Mouse (Mus musculus) limb, embryonic 11.5 days (tissue): ENCODE measurements at regions not wholly inside any gene's neighbourhood (a gene's known extent, or its start where the extent isn't known, plus 50 kb on each side); places are given as distances from the start of the nearest gene placed in this dataset.

Experiments
- ATAC-seq: fragments of 200-750 bp; cut with Nextera tagmentation; 2 replicates; pipeline ENCODE4 v1.8.0; 2017; ENCODE audit warnings: low read depth; ENCODE audit not compliant: insufficient number of reproducible peaks, low FRiP score, low TSS enrichment
- DNase-seq: peaks from one replicate; pipeline ENCODE4 v3.0.0-alpha.2; 2015; ENCODE audit warnings: low spot score
- H3K27ac ChIP-seq: fragments of 300-500 bp; sonication (generic); replicated peaks from 2 replicates; pipeline ENCODE4 v1.5.1; 2014; ENCODE audit warnings: low read depth, mild to moderate bottlenecking, low read length
- H3K27me3 ChIP-seq: fragments of 300-500 bp; sonication (generic); 2 replicates; pipeline ENCODE4 v1.6.1; 2014; ENCODE audit warnings: mild to moderate bottlenecking, low read length, mixed read lengths; ENCODE audit not compliant: control insufficient read depth, insufficient read depth
- H3K36me3 ChIP-seq: fragments of 300-500 bp; sonication (generic); 2 replicates; pipeline ENCODE4 v1.6.1; 2014; ENCODE audit warnings: mild to moderate bottlenecking, low read length, moderate library complexity, mixed read lengths; ENCODE audit not compliant: control insufficient read depth, insufficient read depth
- H3K4me1 ChIP-seq: fragments of 300-500 bp; sonication (generic); 2 replicates; pipeline ENCODE4 v1.6.1; 2014; ENCODE audit warnings: low read length, mixed read lengths; ENCODE audit not compliant: control insufficient read depth, insufficient read depth
- H3K4me2 ChIP-seq: fragments of 300-500 bp; sonication (generic); 2 replicates; pipeline ENCODE4 v1.6.1; 2014; ENCODE audit warnings: low read depth, mild to moderate bottlenecking, moderate library complexity; ENCODE audit not compliant: severe bottlenecking
- H3K4me3 ChIP-seq: fragments of 300-500 bp; sonication (generic); 2 replicates; pipeline ENCODE4 v1.5.1; 2014; ENCODE audit warnings: low read depth, low read length
- H3K9ac ChIP-seq: fragments of 300-500 bp; sonication (generic); 2 replicates; pipeline ENCODE4 v1.6.1; 2014; ENCODE audit warnings: mild to moderate bottlenecking, low read length
- H3K9me3 ChIP-seq: fragments of 300-500 bp; sonication (generic); 2 replicates; pipeline ENCODE4 v1.6.1; 2016; ENCODE audit warnings: low read length; ENCODE audit not compliant: control insufficient read depth
- WGBS: fragments of 180-500 bp; shearing (Covaris S2); extraction: QIAGEN DNeasy Blood & Tissue Kit; methylation state at CpG from one replicate; pipeline ENCODE4 v1.1.7; 2014; 5-methylcytosine and 5-hydroxymethylcytosine counted together

DNA sequence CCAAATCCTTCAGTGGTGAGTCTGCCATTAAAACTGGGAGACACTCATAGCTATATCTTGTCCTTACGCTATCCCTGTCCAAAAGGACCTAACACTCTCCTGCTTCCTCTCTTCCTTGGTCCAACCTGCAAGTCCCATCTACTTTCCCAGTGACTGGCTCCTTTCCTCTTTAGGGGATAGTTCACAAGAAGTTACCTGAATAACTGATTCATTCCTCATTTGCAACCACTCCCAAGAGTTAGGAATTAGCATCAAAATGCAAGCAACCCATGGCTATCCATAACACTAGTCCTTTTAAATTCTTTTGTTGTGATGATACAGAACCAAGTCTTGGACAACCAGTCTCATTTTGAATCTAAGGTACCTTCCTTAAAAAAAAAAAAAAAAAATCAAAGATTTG, 576.9 kb downstream of the Cdh10 start:
- no peak overlapping the region for H3K4me2 ChIP-seq
- H3K9me3 ChIP-seq: no peaks in the 10 kb centered on the region
- H3K9ac ChIP-seq: no peak overlapping the region
- no peaks in the 10 kb centered on the region for H3K36me3 ChIP-seq
- H3K4me3 ChIP-seq: no peak overlapping the region
- no peak overlapping the region for H3K27ac ChIP-seq
- no peaks in the 10 kb centered on the region for H3K4me1 ChIP-seq
- no peak for ATAC-seq
- H3K27me3 ChIP-seq: no peaks in the 10 kb centered on the region
- no peak for DNase-seq
- 93% methylated on average over 1 of the region's 1 CpGs for WGBS
